Mouse (Mus musculus) erythroblast, embryonic 14.5 days (primary cell): ENCODE data around the gene Mydgf.

ENCODE experiments used
- GATA1 ChIP-seq: IDR thresholded peaks from 2 replicates; pipeline ENCODE4 v1.6.1; 2012; ENCODE audit warnings: low read length, inconsistent platforms, mixed read lengths
- TAL1 ChIP-seq: IDR thresholded peaks from 3 replicates; pipeline ENCODE4 v1.6.1; 2012; ENCODE audit warnings: low read length, inconsistent platforms, mixed read lengths

GRCm38 (mm10) chr17:56169830-56170229 lies 13.9 kb downstream of the Mydgf start:
- TF ChIP-seq GATA1 (no peak), TAL1 (no peak)
